Mouse (Mus musculus): ENCODE data around the gene Vmn2r112. TPM values are rescaled to one million over a fixed set of nuclear protein-coding genes. Genes with fewer than 3 reads are reported as not detected.
"Not testable (repeated sequence)": the region's sequence is repeated elsewhere in the genome, so short reads cannot be mapped to it uniquely, and the experiment has no call there.

The Vmn2r112 gene
- polyA plus RNA-seq (2016; fragmentation: Nextera tagmentation; extraction: Ambion mirVana) = not detected in 2 replicates

- H3K27ac ChIP-seq (replicated peaks); H3K36me3 ChIP-seq (replicated peaks); DNase-seq (ENCODE audit: low spot score); H3K9me3 ChIP-seq; H3K27me3 ChIP-seq (replicated peaks; ENCODE audit: low read depth, poor library complexity, severe bottlenecking); H3K4me3 ChIP-seq; H3K4me1 ChIP-seq: not testable (repeated sequence)
These were observed at the start of gene Vmn2r112 for GRCm38 (mm10) chr17:22600651-22601050. Vmn2r112 (plus strand) TSS chr17:22600951.

- DNase-seq (ENCODE audit: low spot score); H3K27me3 ChIP-seq (replicated peaks; ENCODE audit: low read depth, poor library complexity, severe bottlenecking); H3K4me1 ChIP-seq; H3K4me3 ChIP-seq; H3K36me3 ChIP-seq (replicated peaks); H3K9me3 ChIP-seq; H3K27ac ChIP-seq (replicated peaks): not testable (repeated sequence)
- 70% methylated on average over 1 of the region's 1 CpGs for WGBS
These were observed 27.4 kb upstream of the Vmn2r112 start, which contains the start of gene Vmn2r111 for GRCm38 (mm10) chr17:22573382-22573781. Vmn2r111 (minus strand) TSS chr17:22573482.

GRCm38 (mm10) chr17:22630646-22631045, 29.9 kb downstream of the Vmn2r112 start:
- no peaks in the 10 kb centered on the region for H3K36me3 ChIP-seq (replicated peaks)
- 67% methylated on average over 1 of the region's 1 CpGs for WGBS
- H3K4me1 ChIP-seq = no peaks in the 10 kb centered on the region
- peaks cover 14% of the 10 kb centered on the region; the same call in 1 of the 2 replicates for H3K9me3 ChIP-seq
- H3K4me3 ChIP-seq = no peak overlapping the region
- no peak overlapping the region for H3K27ac ChIP-seq (replicated peaks)
- no peaks in the 10 kb centered on the region for H3K27me3 ChIP-seq (replicated peaks; ENCODE audit: low read depth, poor library complexity, severe bottlenecking)
- DNase-seq (ENCODE audit: low spot score) = no peak

Other genes with a start within 250 kb of the Vmn2r112 start
- 15.8 and 16.5 TPM in 2 replicates for gene Zfp944, start 239.6 kb upstream of the Vmn2r112 start, polyA plus RNA-seq (2016; fragmentation: Nextera tagmentation; extraction: Ambion mirVana)
- gene Zfp758, start 239.5 kb upstream of the Vmn2r112 start, polyA plus RNA-seq (2016; fragmentation: Nextera tagmentation; extraction: Ambion mirVana) = 7.2 and 8.5 TPM in 2 replicates
- gene Zfp946, start 176.7 kb upstream of the Vmn2r112 start, polyA plus RNA-seq (2016; fragmentation: Nextera tagmentation; extraction: Ambion mirVana) = 18.8 and 19.2 TPM in 2 replicates
- not detected in 2 replicates for gene Vmn2r111, start 27.5 kb upstream of the Vmn2r112 start, polyA plus RNA-seq (2016; fragmentation: Nextera tagmentation; extraction: Ambion mirVana)

Measured in embryonic facial prominence, embryonic 10.5 days (tissue).